Mouse (Mus musculus) urinary bladder, adult 2 months (tissue): ENCODE data around the gene Fbxo31. TPM values are rescaled to one million over a fixed set of nuclear protein-coding genes. Genes with fewer than 3 reads are reported as not detected.
"Not testable (repeated sequence)": the region's sequence is repeated elsewhere in the genome, so short reads cannot be mapped to it uniquely, and the experiment has no call there.

Source experiments
- DNase-seq: peaks from one replicate; pipeline ENCODE4 v3.0.0; 2022; ENCODE audit warnings: low spot score
- polyA plus RNA-seq: library from polyadenylated mRNA; depleted of rRNA; stranded (reverse); fragments of >200 nt; gene quantifications from 2 replicates; pipeline ENCODE4 v1.2.3, GENCODE M21; 2012; rRNA removed

Gene Fbxo31
- polyA plus RNA-seq: 25.6 and 33.8 TPM in 2 replicates

GRCm38 (mm10) chr8:121578676-121579451 is at the start of gene Fbxo31:
TSS of gene Fbxo31 (minus strand) at chr8:121578806.
- peak; percentile 83 for DNase-seq

DNA sequence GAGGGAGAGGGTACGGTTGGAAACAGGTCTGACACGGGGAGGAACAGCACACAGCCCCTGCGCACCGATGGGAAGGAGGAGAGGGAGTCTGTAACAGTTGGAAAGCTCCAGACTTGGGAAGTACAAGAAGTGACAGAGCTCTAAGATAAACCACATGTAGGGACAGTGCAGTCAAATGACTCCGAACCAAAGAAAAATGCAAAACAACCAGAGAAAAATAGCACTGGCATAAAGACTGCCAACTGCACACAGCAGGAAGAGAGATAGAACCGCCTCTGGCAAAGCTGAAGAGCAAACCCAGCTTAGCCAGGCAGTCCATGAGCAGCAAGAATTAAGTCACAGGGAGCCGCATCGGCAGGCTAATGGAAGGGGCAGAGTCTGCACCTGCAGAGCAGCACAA is 44.4 kb upstream of the Fbxo31 start:
- no peak for DNase-seq

- DNase-seq: no peak
These were observed 43.3 kb upstream of the Fbxo31 start for GRCm38 (mm10) chr8:121621879-121622278.

GRCm38 (mm10) chr8:121620801-121621516 is 42.4 kb upstream of the Fbxo31 start:
- no peak for DNase-seq

DNA sequence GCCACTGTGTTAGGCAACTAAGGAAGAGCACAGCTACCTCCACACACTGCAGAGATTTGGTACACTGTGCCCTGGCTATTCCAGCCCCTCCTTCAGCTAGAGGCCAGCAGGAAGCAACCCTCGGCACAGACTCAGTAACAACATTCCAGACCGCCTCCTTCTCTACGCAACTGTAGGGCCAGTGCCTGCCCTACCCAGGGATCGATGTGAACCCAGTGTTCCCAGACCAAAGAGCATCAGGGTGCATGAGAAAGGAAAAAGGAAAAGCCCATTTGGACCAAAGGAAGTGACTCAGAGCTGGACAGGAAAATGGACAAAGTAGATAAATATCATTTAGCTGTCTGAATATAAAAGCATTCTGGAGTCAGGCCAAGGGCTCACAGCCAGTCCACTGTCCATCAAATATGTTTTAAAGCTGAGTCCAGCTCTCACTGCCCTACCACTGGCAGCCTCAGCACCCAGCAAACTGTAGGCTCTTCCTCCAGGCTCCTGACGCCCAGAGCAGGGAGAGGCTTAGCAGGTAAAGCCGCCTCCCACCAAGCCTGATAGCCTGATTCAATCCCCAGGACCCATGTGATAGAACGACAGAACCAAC is 40.9 kb upstream of the Fbxo31 start:
- no peak for DNase-seq

DNA sequence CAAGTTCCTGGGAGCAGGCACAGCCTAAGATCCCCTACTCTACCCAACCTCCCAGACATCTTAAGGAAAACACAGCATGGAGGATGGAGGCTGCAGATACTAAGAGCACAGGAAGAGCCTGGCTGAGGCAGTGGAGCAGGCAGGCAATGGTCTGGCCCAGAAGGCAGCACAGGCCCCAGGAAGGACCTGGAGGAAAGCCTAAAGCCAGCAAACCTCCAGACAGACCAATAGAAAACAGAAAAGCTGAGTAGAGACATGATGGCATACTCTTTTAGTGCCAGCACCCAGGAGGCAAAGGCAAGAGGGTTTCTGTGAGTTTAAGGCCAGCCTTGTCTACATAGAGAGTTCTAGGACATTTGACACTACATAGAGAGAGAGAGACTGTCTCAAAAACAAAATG is 34.8 kb upstream of the Fbxo31 start:
- DNase-seq: no peak

GRCm38 (mm10) chr8:121609916-121610315 is 31.3 kb upstream of the Fbxo31 start:
- no peak for DNase-seq

DNA sequence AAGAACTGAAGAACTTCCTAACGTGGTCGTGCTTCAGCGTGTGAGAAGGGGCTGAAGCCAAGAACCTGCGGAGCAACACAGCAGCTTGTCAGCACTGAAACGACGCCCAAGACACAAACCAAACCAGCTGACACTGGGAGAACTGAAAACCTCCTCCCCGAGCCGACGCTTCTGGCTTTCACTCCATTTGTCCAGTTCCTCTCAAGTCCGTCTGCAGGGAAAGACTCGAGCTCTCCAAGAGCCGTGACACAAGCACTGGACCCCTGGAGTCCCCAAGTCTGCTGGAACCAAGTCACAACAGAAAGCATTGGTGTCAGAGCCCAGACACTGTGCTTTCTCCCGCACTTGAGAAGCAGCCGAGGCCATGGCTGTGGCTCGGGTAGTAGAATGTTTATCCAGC is 30.6 kb upstream of the Fbxo31 start:
- no peak for DNase-seq

- DNase-seq: no peak
These were observed 29.1 kb upstream of the Fbxo31 start for GRCm38 (mm10) chr8:121607661-121608060.

DNA sequence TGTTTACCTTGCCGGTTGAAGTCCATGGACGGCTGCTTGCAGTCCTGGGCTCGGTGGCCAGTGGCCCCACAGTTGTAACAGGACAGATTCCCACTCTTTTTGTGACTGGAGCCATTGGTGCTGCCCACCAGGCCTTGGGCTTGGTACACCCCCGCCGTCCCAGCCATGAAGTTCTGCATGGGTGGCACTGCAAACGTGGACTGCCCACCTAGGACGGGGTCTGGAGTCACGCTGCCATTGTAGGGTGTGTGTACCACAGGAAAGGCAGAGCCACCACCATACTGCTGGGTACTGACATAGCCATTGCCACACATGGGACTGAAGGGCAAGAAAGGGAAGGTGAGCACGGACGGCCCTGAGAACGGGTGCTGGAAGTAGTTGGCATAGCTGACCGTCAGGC is 25.2 kb upstream of the Fbxo31 start:
- DNase-seq: no peak

DNA sequence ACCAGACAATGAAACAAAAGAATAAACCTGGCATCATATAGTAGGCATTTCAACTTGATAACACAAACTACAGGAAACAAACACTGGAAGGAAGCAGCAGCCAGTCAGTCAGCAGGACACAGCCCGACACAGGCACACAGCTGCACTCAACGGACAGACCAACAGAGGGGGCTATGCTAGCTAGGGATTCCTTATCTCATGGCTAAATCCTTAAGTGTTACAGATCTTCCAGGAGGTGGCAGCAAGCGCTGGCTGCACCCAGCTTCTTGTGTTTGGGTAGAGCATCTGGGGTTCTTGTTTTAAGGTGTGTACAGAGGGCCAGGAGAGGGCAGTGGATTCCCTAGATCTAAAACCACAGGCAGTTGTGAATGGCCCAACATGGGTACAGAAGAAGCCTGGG is 24.3 kb upstream of the Fbxo31 start:
- DNase-seq: no peak

GRCm38 (mm10) chr8:121602411-121602810 is 23.8 kb upstream of the Fbxo31 start:
- no peak for DNase-seq

- no peak for DNase-seq
These were observed 21.2 kb upstream of the Fbxo31 start for GRCm38 (mm10) chr8:121599842-121600241.

GRCm38 (mm10) chr8:121598892-121599291 is 20.3 kb upstream of the Fbxo31 start:
- peak; percentile 53 for DNase-seq

DNA sequence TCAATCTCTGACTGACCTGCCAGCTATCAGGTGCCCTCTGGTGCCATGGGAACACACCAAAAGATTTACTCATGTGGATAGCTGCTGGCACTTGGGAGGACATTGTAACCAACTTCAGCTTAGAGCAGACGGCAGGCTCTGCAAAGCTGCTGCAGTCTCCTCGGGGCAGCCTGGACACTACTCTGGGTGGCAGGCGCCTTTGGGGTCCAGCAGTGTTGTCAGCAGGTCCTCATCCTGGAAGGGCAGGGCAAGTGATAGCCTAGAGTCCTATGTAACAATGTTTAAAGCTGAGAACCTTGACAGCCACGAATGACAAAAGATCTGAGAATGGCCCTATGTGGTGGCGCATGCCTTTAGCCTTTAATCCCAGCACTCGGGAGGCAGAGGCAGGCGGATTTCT is 19.6 kb upstream of the Fbxo31 start:
- DNase-seq: no peak

- not testable (repeated sequence) for DNase-seq
These were observed 18.9 kb upstream of the Fbxo31 start for GRCm38 (mm10) chr8:121597492-121597891.

- DNase-seq: no peak
These were observed 15.4 kb upstream of the Fbxo31 start for GRCm38 (mm10) chr8:121593983-121594382.

DNA sequence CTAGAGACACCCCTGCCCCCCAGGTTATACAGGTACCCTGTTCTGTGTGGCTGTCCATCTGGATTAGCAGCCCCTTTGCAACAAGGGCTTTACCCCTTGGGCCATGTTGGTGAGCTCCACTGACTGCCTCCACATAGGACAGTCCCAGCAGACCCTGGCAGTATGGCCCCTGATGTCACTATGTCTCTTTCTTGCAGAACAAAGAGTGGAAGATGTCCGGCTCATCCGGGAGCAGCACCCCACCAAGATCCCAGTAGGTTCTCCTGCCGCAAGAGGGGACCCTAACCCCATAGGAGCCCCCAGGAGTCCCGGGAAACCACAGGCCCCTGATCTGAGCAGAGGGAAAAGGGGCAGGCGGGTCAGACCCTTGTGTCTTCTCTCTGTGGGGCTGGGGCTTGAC is 14.7 kb upstream of the Fbxo31 start:
- no peak for DNase-seq

GRCm38 (mm10) chr8:121591178-121592066 is 12.8 kb upstream of the Fbxo31 start:
- DNase-seq: no peak

DNA sequence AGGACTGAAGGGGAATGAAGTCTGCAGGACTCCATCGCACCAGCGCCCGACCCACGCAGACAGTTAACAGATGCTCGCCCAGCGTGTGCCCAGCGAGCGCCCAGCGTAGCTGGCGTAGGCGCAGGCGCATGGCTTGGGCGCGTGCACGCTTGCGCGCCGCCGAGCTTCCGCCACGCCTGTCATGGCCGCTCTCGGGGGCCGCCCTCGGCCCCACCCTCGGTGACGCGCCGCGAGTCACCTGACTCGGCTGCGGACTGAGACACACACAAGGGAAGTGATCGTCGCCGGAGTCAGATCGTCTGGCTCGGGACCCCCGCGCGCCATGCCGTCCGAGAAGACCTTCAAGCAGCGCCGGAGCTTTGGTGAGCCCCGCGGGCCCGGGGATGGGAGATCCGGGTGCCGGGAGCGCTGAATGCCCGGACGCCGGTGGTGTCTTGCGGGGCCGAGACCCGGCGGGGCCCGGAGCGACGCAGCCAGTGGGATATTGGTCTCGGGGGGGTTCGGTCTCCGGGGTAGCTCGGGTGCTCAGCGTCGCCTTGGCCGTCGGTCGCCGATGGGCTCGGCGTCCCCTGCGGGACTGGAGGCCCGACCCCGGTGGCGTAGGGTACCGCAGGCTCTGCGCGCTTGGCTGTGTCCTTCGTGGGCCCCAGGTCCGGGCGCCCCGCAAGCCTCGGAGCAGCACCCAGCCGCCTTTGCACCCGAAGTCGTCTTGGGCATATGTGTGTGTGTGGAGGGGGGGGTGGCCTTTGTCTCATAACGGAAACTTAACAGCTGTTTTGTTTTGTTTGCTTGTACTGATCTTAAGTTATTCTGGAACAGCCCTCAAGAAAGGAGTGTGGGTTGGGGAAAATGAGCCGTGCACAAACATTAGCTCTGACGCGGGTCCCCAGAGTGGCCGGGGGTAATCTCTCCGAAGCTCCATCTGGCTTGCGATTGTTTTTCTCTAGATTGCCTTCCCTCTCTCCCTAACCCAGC is 11.9 kb upstream of the Fbxo31 start, which contains the start of gene Map1lc3b:
TSS of gene Map1lc3b (plus strand) at position 159 of the 975 bp plus-strand sequence.
- DNase-seq: peak; percentile 96
